Mouse (Mus musculus) retina, adult 2 months (tissue): ENCODE results near the gene Bcas3.

ENCODE experiments used
- DNase-seq: peaks from one replicate; pipeline ENCODE4 v3.0.0-alpha.2; 2012; ENCODE audit warnings: low read depth, low spot score

Bcas3 gene

GRCm38 (mm10) chr11:85615421-85615820 is 262.5 kb downstream of the Bcas3 start:
- no peak for DNase-seq

GRCm38 (mm10) chr11:85621486-85621885 is 268.5 kb downstream of the Bcas3 start:
- no peak for DNase-seq

DNA sequence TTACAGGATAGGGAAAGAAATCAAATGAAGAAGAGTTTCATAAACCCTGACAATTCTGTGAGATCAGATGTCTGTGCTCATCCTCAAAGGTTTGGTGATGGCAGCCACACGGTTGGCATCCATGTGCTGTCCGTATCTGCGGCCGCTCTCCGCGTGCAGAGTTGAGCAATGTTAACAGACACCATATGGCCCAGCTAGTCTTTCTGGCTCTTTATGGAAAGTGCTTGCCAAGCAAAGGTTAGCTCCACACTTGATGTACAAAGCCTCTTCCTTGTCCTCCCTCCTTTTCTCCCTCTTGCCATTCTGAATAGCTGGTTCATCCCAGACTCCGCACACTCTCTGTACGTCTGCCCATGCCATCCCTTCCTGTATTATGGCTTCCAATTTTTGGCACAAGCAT is 269.0 kb downstream of the Bcas3 start:
- DNase-seq: no peak

DNA sequence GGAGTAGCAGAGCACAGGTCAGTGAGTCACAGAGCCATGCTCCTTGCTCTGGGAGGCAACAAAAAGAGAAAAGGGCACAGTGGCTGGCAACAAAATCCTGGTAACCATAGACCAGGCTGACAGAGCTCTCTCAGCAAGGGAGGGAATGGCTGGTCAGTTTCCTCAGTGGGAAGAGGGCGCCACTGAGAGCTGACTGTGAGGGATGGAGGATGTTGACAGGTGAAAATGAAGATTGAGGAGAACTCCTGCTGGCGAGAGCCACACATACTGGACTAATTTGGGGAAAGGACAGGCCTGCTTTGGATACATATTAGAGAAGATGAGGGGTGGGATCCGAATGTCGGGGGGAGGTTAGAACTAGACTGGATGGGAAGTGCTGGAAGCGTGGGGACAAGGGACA is 272.2 kb downstream of the Bcas3 start:
- no peak for DNase-seq

DNA sequence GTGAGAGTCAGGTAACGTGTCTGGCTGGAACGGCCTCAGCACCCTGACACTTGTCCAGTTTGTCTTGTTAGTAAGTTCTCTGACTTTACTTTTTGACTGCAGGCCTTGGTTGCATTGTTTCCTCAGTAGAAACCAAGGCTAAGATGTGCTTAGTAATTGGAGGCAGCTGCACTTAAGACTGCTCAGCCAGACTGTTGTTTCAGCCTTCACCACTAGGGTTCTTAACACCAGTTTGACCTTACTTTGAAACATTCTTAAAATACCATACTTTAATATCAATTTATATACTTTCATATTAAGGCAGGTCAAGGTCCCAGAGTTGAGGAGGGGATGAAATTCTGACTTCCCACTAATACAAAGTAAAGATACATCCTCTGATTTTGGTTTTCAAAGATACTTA is 273.9 kb downstream of the Bcas3 start:
- DNase-seq: no peak

- no peak for DNase-seq
Observed at GRCm38 (mm10) chr11:85627405-85627804, 274.4 kb downstream of the Bcas3 start.

DNA sequence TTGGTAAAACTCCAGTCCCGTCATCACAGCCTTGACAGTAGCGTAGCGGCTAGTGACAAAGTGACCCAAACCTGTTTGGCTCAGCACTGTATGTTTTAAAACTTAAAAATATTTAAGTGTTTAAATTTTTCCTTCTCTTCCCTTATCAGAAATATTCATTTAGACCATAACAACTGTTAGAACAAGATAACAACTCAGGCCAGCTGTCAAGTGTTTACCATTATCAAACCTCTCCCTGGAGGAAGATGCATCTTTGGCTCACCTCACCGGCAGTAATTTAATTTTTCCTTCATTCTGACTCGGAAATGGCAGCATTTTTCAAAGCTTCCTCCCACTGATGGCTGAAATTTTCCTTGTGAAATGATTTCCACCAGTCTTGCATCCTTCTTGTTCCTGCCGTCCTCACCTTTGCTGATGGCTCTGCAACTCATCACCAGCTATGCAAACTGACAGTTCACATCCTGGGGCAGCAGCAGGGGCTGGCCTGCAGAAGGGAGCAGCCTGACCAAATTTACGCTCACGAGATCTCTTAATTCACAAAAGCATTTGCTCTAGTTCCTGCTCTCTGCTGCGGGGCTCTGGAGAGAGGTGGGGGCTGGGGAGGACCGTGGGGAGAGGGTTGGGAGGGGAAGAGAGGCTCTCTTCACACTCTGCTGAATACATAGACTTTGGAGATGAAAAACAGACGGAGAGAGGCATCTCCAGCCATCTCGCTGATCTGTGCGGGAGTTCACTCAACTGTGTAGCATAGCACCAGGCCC is 275.5 kb downstream of the Bcas3 start:
- DNase-seq: peak; percentile 16

DNA sequence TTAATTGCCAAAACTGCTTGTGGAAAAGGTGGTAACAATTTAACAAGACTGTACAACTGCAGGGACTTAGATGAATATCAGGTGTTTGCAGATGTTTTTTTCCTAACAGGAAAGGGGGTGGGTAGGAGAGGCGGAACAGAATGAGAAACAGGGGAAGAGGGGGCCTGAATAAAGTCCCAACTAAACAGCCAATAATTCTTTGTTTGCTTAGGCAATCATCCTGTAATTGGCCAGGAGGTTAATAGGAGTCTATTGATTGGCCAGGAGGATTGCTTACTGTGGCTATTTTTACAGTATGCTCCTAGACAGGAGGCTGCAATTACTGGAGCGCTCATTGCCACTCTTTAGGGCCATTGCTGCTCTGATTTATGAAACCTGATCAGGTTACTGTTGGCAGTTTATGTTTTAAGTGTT is 279.6 kb downstream of the Bcas3 start:
- DNase-seq: no peak

DNA sequence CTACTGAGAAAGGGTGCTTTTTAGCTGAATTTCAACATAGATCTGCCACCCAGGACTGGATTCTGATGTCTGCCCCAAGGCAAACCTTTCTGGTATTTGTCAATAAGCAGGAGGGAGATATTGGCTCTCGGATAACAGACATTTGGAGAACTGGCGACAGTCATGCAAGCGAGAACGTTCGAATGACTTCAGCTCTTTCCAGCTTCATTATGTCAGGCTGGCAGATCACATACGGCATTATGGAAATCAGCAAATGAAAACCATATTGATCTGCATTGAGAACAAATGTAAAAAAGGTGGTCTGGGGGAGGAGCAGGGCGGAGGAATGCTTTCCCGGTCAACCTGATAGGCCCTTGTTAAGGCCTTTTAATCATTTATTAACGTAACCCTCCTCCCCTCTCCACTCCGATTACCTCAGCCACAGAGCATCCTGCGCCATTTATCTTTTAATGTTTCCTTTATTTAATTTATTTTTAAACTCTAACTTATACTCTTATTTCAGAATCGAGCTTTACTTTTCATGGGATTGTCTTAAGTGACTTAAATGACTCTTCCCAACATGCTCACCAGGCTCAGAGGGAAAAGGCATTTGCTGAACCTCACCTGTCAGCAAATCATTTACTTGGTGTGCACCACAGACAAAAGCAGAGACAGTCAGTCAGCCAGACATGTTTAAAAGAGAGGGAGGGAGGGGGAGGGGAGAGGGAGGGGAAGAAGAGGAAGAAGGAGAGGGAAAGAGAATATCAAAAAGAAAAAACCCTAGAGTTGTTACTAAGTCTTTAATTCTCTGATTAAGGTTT is 285.9 kb downstream of the Bcas3 start:
- no peak for DNase-seq

DNA sequence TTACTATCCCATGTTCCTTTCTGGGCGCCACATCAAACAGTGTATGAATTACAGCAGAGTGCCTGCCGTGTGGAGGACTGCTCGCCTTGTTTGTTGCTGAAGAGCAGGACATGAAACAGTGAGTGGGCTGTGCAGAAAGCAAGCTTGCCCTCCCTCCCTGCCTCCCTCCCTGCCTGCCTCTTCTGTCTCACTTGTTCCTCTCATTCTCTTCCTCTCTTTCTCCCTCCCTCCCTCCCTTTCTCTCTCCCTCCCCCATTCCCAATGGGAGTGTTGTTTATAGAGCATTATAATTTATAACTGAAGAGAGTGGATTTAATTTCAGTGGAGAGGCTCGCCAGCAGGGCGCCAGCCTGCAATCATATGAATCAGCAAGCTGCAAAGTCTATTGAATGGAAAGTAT is 287.7 kb downstream of the Bcas3 start:
- no peak for DNase-seq

GRCm38 (mm10) chr11:85641486-85641885 is 288.5 kb downstream of the Bcas3 start:
- DNase-seq: no peak

DNA sequence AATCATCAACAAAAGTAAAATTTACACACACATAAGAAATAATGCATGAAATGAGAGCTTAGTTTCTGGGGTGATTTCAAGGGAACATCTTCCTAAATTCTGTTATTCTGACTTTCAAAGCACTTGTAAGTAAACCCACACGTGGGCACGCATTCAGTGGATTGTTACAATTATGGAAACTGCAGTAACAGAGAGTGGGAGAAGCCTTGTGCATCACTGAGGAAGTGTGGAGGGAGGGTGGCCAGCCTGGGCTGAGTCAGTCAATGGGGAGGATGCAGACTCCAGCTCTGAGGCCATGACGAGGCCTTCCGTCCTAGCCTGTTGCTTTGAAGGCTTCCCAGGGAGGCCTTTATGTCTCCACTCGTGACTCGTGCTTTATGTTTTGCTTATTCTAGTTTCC is 289.6 kb downstream of the Bcas3 start:
- DNase-seq: no peak

DNA sequence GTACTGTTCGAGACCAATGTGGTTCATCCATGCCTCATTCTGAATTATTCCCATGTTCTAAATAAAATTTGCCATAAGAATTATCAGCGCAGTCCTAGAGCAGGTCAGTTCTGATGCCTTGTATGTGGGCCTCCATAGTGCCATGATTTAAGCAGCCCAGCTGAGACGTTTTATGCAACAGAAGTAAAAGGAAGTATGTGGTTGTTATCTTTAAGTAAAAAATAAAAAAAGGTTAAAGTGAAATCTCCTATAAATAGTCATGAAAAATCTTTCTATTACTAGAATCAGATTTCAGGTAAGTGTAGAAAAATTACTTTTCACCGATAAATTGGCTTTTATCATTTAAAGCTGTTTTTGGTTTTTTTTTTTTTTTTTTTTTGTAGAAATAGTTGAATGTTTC is 290.1 kb downstream of the Bcas3 start:
- DNase-seq: no peak

GRCm38 (mm10) chr11:85643479-85644000 is 290.6 kb downstream of the Bcas3 start:
- DNase-seq: no peak

GRCm38 (mm10) chr11:85644027-85644747 is 291.2 kb downstream of the Bcas3 start:
- no peak for DNase-seq

GRCm38 (mm10) chr11:85644748-85645060 is 291.7 kb downstream of the Bcas3 start:
- no peak for DNase-seq

- DNase-seq: no peak
Observed at GRCm38 (mm10) chr11:85645152-85645835, 292.3 kb downstream of the Bcas3 start.

GRCm38 (mm10) chr11:85648893-85649292 is 295.9 kb downstream of the Bcas3 start:
- no peak for DNase-seq

GRCm38 (mm10) chr11:85649373-85649772 is 296.4 kb downstream of the Bcas3 start:
- no peak for DNase-seq

GRCm38 (mm10) chr11:85657471-85657870 is 304.5 kb downstream of the Bcas3 start:
- no peak for DNase-seq

GRCm38 (mm10) chr11:85660304-85660703 is 307.3 kb downstream of the Bcas3 start:
- no peak for DNase-seq

DNA sequence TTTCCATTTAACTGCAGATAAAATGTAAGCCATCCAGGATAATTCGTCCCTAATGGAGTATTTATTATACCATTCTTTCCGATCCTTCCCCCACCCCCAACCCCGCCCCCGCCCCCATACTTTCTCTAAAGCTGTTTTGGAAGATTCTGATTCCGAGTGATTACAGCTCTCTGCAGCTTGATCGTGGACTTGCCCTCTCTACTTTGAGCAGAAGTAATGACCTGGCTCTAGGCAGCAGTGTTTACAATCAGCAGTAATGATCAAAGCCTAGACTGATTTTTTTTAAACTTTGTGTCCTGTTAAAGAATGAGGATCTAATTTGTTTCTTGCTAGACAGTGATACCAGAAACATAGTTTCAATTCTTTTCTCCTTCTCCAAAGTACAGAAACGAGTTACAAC is 314.2 kb downstream of the Bcas3 start:
- DNase-seq: no peak
